Mouse (Mus musculus) yolk sac, embryonic 10.5 days (tissue): ENCODE data around the gene Gas6.

Experiments used
- DNase-seq: peaks from one replicate; pipeline ENCODE4 v3.0.0-alpha.2; 2017; ENCODE audit warnings: low spot score

Gene Gas6

DNA sequence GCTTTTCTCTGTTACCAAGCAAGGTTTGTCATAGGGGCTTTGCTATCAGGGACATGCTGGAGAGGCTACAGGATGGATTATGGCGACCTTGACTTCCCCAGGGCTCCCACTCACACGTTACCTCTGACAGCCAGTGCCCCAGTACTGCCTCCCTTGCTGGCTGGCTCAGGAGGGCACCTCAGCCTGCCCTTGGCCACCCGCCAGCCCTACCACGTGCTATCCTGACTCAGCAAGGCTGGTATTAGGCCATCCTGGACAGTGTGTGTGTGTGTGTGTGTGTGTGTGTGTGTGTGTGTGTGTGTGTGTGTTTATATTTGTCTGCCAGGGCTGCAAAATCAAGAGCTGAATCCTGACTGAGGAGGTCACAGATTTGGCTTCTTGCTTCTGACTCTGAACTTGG, 12.6 kb upstream of the Gas6 start:
- no peak for DNase-seq

DNA sequence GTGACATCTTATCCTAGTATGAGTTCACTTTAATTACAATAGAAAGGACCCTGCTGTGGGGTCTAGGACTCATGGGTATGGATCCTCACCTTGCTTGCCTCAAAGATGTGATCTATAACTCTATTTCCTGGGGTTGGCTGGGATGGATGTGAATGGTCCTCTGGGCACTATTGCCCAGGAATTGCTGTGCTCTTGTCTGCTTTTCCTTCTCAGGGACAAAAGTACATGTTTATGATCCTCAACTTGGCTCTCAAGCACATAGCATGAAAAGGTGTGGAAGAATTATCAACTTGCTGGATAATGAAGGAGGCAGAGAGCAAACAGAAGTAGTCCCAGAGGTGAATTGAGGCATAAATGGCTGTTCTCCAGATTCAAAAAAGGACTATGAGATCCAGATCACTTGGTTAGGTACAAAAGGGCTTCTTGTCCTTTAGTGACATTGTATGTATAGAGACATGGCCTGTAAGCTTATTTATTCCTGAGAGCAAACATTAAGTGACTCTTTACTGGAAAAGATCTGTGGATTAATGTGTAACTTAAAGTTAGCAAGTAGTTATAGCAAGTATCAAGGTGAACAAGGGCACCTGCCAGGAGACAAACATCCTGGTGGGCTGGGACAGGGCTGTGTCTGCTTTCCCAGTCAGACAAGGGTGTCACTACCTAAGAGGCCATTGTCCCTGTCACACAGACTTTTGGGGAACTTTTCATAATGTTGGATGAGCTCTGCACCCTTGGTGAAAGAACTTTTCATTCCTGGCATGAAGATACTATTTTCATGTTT, 10.8 kb upstream of the Gas6 start:
- DNase-seq: no peak

GRCm38 (mm10) chr8:13503936-13504606, 9.8 kb upstream of the Gas6 start:
- no peak for DNase-seq

DNA sequence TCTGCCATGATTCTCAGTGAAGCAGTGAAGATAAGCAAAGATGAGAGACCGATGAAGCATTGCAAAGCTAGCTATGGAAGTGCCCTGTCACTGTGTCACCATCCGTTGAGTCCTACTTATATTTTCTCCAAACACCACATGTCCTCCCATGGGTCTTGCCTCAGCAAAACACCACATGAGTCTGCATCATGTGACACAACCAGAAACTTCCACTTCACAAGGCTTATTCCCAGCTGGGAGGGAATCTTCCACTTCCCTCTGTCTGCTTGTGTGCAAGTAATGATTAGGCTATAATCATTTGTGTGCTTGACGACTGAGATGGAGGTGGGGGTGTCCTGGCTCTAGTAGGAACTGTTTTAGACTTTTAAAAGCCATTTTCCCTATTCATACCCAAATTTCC, 6.9 kb upstream of the Gas6 start:
- DNase-seq: no peak

- DNase-seq: no peak
Observed at GRCm38 (mm10) chr8:13493011-13493410, 1.3 kb downstream of the Gas6 start.

DNA sequence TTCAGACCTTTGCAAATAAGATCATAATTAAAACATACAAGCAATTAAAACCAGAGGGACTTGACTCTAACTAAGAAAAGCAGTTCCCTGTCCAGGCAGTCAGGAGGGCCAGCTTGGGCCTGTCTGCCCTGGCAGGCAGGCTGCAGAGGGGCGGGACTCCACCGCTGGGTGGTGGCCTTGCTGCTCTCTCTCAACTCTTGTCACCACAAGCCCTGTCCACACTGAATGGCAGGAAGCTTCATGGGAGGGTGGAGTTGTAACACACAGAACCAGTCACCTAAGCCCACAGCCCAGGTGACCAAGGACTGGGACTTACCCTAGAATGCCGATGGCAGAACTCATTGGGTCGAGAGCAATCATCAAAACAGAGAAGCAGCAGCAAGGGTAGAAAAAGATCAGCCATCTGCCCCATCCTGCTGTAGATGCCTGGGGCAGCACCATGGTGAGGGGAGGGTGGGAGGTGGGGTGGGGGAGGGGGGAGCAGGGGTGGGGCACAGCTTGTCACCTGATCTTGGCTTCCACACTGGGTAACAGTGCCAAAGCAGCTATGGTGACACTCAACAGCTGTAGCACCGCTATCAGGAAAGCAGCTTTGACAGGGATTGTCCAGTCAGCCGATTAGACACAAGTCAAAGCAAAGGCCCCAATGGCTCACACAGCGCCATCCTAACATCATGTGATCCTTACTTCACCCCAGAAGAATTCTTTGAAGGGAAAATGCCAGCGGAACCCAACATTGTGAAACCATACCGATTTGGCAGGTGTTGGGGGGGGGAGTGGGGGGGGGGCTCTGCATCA, 1.9 kb downstream of the Gas6 start:
- DNase-seq: no peak

- no peak for DNase-seq
Observed at GRCm38 (mm10) chr8:13491491-13492010, 2.7 kb downstream of the Gas6 start.

GRCm38 (mm10) chr8:13489986-13490910, 4.0 kb downstream of the Gas6 start:
- no peak for DNase-seq

GRCm38 (mm10) chr8:13489351-13489750, 4.9 kb downstream of the Gas6 start:
- no peak for DNase-seq

DNA sequence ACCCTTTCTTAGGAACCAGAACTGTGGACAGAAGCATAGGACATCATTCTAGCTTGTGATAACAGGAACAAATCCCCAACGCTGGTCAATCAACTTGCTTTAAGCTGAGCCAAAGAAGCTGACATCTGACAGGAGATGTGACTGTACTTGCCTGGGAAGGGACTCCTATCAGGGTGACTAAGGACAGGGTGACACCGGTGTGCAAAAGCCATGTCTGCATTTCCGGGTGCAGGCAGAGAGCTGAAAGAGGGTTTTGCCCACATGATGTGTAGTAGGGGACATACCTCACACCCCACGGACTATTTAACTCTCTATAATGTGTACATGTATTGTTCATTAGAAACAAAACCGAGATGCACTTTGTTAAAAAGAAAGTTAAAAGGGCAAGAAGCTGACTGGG, 11.1 kb downstream of the Gas6 start:
- DNase-seq: no peak

GRCm38 (mm10) chr8:13482101-13482801, 12.0 kb downstream of the Gas6 start:
- DNase-seq: no peak

DNA sequence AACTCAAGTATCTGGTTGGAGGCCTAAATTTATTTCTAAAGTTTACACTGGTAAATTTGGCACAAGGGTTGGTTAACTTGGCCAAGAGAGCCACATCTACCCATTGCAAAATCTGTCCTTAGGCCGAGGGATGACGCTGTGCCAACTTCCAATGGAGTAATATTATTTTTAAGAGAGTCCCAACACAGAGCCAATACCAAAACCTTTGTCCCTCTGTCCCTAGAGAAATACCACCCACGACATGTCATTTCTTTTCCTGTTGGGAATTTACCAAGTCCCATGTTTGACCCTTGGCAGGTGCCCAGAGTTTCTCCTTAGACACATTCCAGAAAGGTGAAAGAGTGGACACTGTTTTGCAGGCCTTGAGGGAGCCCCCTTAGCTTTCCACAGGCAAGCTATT, 12.7 kb downstream of the Gas6 start:
- no peak for DNase-seq

DNA sequence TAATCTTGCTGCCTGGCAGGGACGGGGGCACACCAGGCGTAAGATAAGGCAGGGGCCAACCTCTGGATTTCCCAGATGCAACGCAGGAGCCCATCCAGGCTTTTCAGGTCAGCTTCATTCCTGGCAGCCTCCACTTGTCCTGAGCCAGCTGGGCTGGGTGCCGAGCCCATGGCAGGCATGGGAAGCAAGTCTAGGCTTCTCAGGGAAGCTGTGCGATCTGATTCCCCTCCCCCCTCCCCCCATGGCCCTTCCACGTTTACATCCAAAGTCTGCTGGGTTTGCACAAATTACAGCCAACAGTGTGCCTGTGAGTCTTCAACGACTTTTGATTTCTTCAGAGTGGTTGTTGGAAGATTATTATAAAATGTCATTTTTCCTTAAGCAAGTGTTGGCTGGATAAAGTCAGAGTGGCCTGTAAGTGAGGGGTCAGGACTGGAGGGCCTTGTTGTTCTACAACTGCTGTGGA, 13.2 kb downstream of the Gas6 start:
- DNase-seq: no peak

DNA sequence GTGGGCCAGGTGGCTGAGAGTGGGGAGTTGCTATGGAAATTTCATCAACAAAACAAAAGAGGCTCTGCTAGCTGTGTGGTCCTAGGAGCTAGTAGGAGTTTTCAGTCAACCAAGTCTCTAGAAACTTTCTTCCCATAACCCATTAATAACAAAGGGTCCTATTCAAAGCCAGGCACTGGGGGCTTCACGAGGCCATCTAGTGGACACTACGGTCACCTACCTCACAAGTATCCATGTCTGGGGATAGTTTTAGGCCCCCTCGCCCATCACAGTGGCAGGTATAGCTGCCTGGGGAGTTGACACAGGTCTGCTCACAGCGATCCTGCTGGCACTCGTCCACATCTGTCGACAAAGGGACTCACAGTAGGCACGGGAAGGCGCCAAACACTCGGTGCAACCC, 18.4 kb downstream of the Gas6 start:
- no peak for DNase-seq

DNA sequence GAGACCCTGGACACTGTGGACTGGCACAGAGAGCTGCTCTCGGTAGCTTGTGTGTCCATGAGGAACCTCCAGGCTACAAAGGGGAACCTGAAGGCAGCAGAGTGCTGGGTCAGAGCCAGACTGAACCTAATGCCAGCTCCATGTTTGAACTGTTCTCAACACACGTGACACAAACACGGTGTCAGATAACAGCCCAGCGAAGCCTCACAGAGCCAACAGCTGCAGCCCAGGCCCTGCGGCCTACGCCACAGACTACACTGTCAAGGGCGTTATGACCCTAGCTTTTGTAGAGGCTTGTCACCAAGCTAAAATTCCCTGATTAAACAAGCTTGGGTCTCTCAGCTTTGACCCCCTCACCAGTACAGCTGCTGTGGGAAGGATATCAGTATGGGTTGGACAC, 22.0 kb downstream of the Gas6 start:
- no peak for DNase-seq

GRCm38 (mm10) chr8:13471484-13471883, 22.8 kb downstream of the Gas6 start:
- DNase-seq: no peak

- no peak for DNase-seq
Observed at GRCm38 (mm10) chr8:13468737-13469136, 25.6 kb downstream of the Gas6 start.

DNA sequence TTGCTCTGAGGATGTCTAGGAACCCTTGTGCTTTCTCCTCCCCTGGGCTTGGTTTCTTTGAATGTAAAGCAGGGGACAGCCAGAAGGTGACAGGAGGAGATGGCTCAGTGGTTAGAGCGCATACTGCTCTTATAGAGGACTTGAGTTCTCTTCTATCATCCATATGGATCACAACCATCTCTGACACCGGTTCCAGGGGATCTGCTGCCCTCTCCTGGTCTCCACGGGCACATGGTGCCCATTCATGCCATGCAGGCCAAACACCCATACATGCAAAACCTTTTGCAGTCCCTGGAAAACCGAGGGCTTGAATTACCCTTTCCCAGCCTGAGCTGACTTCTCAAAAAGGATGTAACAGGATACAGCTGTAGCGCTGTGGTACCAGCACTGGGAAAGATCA, 27.3 kb downstream of the Gas6 start:
- DNase-seq: no peak

DNA sequence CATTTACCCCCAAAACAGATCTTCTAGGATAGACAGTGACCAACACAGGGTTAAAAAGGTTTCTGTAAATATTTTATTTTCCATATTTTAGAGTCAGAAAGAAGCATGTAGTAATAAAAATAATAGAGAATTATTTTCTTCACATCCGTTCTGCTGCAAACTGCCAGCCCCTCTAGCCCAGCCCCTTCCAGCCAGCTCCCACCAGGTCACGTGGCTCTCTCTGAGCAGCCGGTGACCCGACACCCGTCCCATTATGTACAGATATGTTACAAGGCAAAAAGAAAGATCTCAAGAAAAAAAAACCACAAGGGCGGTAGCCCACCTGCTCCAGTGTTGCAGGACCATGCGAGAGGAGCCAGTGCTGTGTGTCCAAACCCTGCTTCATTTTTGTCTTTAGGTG, 29.0 kb downstream of the Gas6 start:
- DNase-seq: no peak

DNA sequence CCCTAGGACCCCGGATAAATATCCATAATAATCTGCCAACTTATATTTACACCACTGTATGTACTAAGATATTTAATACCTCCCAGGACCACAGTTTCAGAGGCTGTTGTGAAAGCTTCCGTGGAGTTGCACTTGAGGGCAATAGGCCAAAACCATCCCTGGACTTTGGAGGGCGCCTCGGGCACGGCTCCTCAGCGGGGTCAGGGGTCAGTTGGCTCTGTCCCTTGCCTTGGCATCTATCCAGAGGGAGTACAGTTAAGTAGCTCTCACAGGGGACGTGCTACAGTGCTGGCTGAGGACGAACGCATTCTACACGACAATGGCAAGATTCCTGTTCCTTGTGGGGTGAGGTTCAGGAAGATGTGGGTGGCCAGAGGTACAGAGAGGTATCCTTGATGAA, 31.9 kb downstream of the Gas6 start:
- no peak for DNase-seq

GRCm38 (mm10) chr8:13461843-13462242, 32.4 kb downstream of the Gas6 start:
- DNase-seq: peak; percentile 43
